Mouse (Mus musculus): ENCODE data around the gene D630023F18Rik. TPM values are rescaled to one million over a fixed set of nuclear protein-coding genes. Genes with fewer than 3 reads are reported as not detected.

The D630023F18Rik gene
- polyA plus RNA-seq, 1 experiment from 2014 or later, result 0.25 TPM

Other genes starting within 250 kb of the D630023F18Rik start
- 6.2 and 7.2 TPM in 2 replicates for gene Plekhm3, start 166.4 kb downstream of the D630023F18Rik start, polyA plus RNA-seq (2016; fragmentation: Nextera tagmentation; extraction: Ambion mirVana)
- 0.22 and 0.37 TPM in 2 replicates for gene Akr1cl, start 90.5 kb downstream of the D630023F18Rik start, polyA plus RNA-seq (2016; fragmentation: Nextera tagmentation; extraction: Ambion mirVana)
- gene Cryge, start 72.1 kb downstream of the D630023F18Rik start, polyA plus RNA-seq (2016; fragmentation: Nextera tagmentation; extraction: Ambion mirVana), result 2.0 and 2.9 TPM in 2 replicates
- gene Crygd, start 59.8 kb downstream of the D630023F18Rik start, polyA plus RNA-seq (2016; fragmentation: Nextera tagmentation; extraction: Ambion mirVana), result not detected in 2 replicates
- gene Crygc, start 49.5 kb downstream of the D630023F18Rik start, polyA plus RNA-seq (2016; fragmentation: Nextera tagmentation; extraction: Ambion mirVana), result 0.37 and 0.64 TPM in 2 replicates
- gene Crygb, start 40.9 kb downstream of the D630023F18Rik start, polyA plus RNA-seq (2016; fragmentation: Nextera tagmentation; extraction: Ambion mirVana), result not detected in 2 replicates
- not detected in 2 replicates for gene Cryga, start 19.8 kb downstream of the D630023F18Rik start, polyA plus RNA-seq (2016; fragmentation: Nextera tagmentation; extraction: Ambion mirVana)
- not detected in 2 replicates for gene Gm28845, start 3.7 kb downstream of the D630023F18Rik start, polyA plus RNA-seq (2016; fragmentation: Nextera tagmentation; extraction: Ambion mirVana)
- 245 and 249 TPM in 2 replicates for gene Idh1, start 63.3 kb upstream of the D630023F18Rik start, polyA plus RNA-seq (2016; fragmentation: Nextera tagmentation; extraction: Ambion mirVana)
- gene Pikfyve, start 63.5 kb upstream of the D630023F18Rik start, polyA plus RNA-seq (2016; fragmentation: Nextera tagmentation; extraction: Ambion mirVana), result 13.1 and 16.3 TPM in 2 replicates
- 0.38 and 0.54 TPM in 2 replicates for gene Pth2r, start 158.8 kb upstream of the D630023F18Rik start, polyA plus RNA-seq (2016; fragmentation: Nextera tagmentation; extraction: Ambion mirVana)

Measured in forebrain, embryonic 10.5 days (tissue).